Comparison of ENCODE assay signal across 14 mouse cellular contexts in genomic region chr5:119138293-119138692, GRCm38 (mm10).
DNase-seq lines count a peak whose midpoint lies in the region; ATAC-seq and TF ChIP-seq lines count a peak whose summit lies in the region.
"Had no signal": no experiment of that assay in that cellular context is flagged by ENCODE, and none has a peak within 500 bp of the region (broad histone marks: within the 10 kb centered on the region; RNA-seq: fewer than 3 reads in every experiment).

No protein-coding gene starts in this region.

- H3K4me1 ChIP-seq in forebrain, postnatal 0 days (ENCODE audit: insufficient read depth) = no peaks in the 10 kb centered on the region
- no peaks in the 10 kb centered on the region for H3K4me1 ChIP-seq in forebrain, embryonic 13.5 days
- H3K4me1 ChIP-seq in kidney, embryonic 16.5 days (ENCODE audit: insufficient read depth, low read length) = peaks cover 29% of the 10 kb centered on the region

- peak; percentile 21 for DNase-seq in forebrain, postnatal 0 days
- no peak for DNase-seq in kidney, adult 8-10 months
- peak; percentile 79 for DNase-seq in gonadal fat pad, adult 2 months (ENCODE audit: low read depth)
- DNase-seq in lung, postnatal 10 days = peak; percentile 36
- DNase-seq: adrenal gland, postnatal 25 days; cerebellum, adult 11 months; layer of hippocampus, adult 9-11 months; thymus, postnatal 36 days had no signal

- no peak for TF ChIP-seq CTCF in forebrain, postnatal 0 days (IDR thresholded peaks at IDR 0.05; ENCODE audit: low read depth)

- H3K36me3 ChIP-seq in forebrain, postnatal 0 days (ENCODE audit: insufficient read depth) = no peaks in the 10 kb centered on the region
- H3K36me3 ChIP-seq in forebrain, embryonic 13.5 days (ENCODE audit: poor library complexity, severe bottlenecking) = no peaks in the 10 kb centered on the region
- H3K36me3 ChIP-seq in kidney, embryonic 16.5 days (ENCODE audit: insufficient read depth, low read length) = no peaks in the 10 kb centered on the region

- no peak overlapping the region for H3K4me3 ChIP-seq in forebrain, postnatal 0 days (ENCODE audit: low read depth, low read length)
- no peak overlapping the region for H3K4me3 ChIP-seq in forebrain, embryonic 13.5 days
- H3K4me3 ChIP-seq in kidney, embryonic 16.5 days (ENCODE audit: low read length) = peak overlapping the region; percentile 35; the same call in 1 of the 2 replicates

- H3K9ac ChIP-seq in forebrain, postnatal 0 days = no peak overlapping the region
- H3K9ac ChIP-seq in forebrain, embryonic 13.5 days = no peak overlapping the region
- H3K9ac ChIP-seq in kidney, embryonic 16.5 days (replicated peaks; ENCODE audit: low read length) = peak overlapping the region; percentile 7; the same call in 1 of the 2 replicates
- H3K9ac ChIP-seq: hindbrain, embryonic 14.5 days; liver, embryonic 14.5 days had no signal

- H3K27me3 ChIP-seq in forebrain, postnatal 0 days (ENCODE audit: insufficient read depth, low read length) = no peaks in the 10 kb centered on the region
- H3K27me3 ChIP-seq in forebrain, embryonic 13.5 days = 0 out of 2 replicates have a peak, but pooled peaks cover 2% of the 10 kb centered on the region
- no peaks in the 10 kb centered on the region for H3K27me3 ChIP-seq in kidney, embryonic 16.5 days (ENCODE audit: insufficient read depth, low read length)

- no peak overlapping the region for H3K27ac ChIP-seq in forebrain, postnatal 0 days (ENCODE audit: low read depth, low read length)
- H3K27ac ChIP-seq in forebrain, embryonic 13.5 days = no peak overlapping the region
- peak overlapping the region; percentile 77 for H3K27ac ChIP-seq in kidney, embryonic 16.5 days (ENCODE audit: low read length)
- H3K27ac ChIP-seq: hindbrain, embryonic 14.5 days; liver, embryonic 14.5 days had no signal

- 47% methylated on average over 14 of the region's 14 CpGs for WGBS in forebrain, postnatal 0 days
- WGBS in forebrain, embryonic 13.5 days = 52% methylated on average over 14 of the region's 14 CpGs
- 40% methylated on average over 14 of the region's 14 CpGs for WGBS in kidney, embryonic 16.5 days

- ATAC-seq in forebrain, postnatal 0 days = no peak
- ATAC-seq in forebrain, embryonic 13.5 days = no peak
- ATAC-seq in kidney, embryonic 16.5 days (ENCODE audit: low FRiP score, low TSS enrichment) = no peak
- no peak for ATAC-seq in cerebellum, adult (ENCODE audit: insufficient number of reproducible peaks, low FRiP score, low TSS enrichment)
- ATAC-seq in inflammation-experienced regulatory T-cells, adult 6 months = no peak

- H3K9me3 ChIP-seq in forebrain, postnatal 0 days (ENCODE audit: low read length) = no peaks in the 10 kb centered on the region
- no peaks in the 10 kb centered on the region for H3K9me3 ChIP-seq in forebrain, embryonic 13.5 days (replicated peaks)
- no peaks in the 10 kb centered on the region for H3K9me3 ChIP-seq in kidney, embryonic 16.5 days (ENCODE audit: low read length)

- H3K4me2 ChIP-seq in forebrain, postnatal 0 days (ENCODE audit: low read depth) = no peak overlapping the region
- no peak overlapping the region for H3K4me2 ChIP-seq in forebrain, embryonic 13.5 days
- H3K4me2 ChIP-seq in kidney, embryonic 16.5 days (replicated peaks; ENCODE audit: low read depth, low read length) = peak overlapping the region; percentile 51
- H3K4me2 ChIP-seq: hindbrain, embryonic 14.5 days had no signal

Comparison
In these comparisons a context has a peak if more than half of its experiments do, and no peak if none do; other contexts are left out.
1. DNase-seq: peak in forebrain, postnatal 0 days (single experiment), gonadal fat pad, adult 2 months (single experiment) and lung, postnatal 10 days (single experiment); none in kidney, adult 8-10 months (0 of 2).